Mouse (Mus musculus) MEL (cell line): ENCODE data around the gene Aldh1b1.

Experiments
- BHLHE40 ChIP-seq: IDR thresholded peaks from 2 replicates; pipeline ENCODE4 v1.6.1; 2012; ENCODE audit warnings: low read depth, mild to moderate bottlenecking, inconsistent platforms, low read length, improper control_type of control experiment, borderline replicate concordance
- CHD1 ChIP-seq: IDR thresholded peaks from 2 replicates; pipeline ENCODE4 v1.6.1; 2012; ENCODE audit warnings: low read depth, mild to moderate bottlenecking, inconsistent platforms, low read length, improper control_type of control experiment
- CTCF ChIP-seq, 3 experiments: IDR thresholded peaks in 2 of 3; conservative IDR thresholded peaks in 1 of 3; 2 replicates each; pipeline ENCODE4 v1.5.1; 2011 to 2012; ENCODE audit warnings: low read length in 3 of 3, low read depth in 2 of 3, mild to moderate bottlenecking in 2 of 3, improper control_type of control experiment in 1 of 3, inconsistent platforms in 1 of 3, mixed read lengths in 1 of 3, moderate library complexity in 1 of 3; ENCODE audit not compliant: control insufficient read depth in 1 of 3, insufficient read depth in 1 of 3, poor library complexity in 1 of 3, severe bottlenecking in 1 of 3
- JUND ChIP-seq: IDR thresholded peaks from 2 replicates; pipeline ENCODE4 v1.6.1; 2011; ENCODE audit warnings: low read depth, mild to moderate bottlenecking, improper control_type of control experiment, low read length
- POLR2A ChIP-seq, 2 experiments: IDR thresholded peaks; 2 replicates each; pipeline ENCODE4 v1.6.1; 2011 to 2012; ENCODE audit warnings: low read length in 2 of 2, mild to moderate bottlenecking in 2 of 2, control low read depth in 1 of 2, improper control_type of control experiment in 1 of 2, low read depth in 1 of 2, moderate library complexity in 1 of 2; ENCODE audit not compliant: control insufficient read depth in 1 of 2, insufficient read depth in 1 of 2, poor library complexity in 1 of 2
- POLR2AphosphoS5 ChIP-seq: IDR thresholded peaks from 2 replicates; pipeline ENCODE4 v1.6.1; 2012; ENCODE audit warnings: low read depth, borderline replicate concordance, mild to moderate bottlenecking, inconsistent platforms, low read length, moderate library complexity, mixed read lengths
- TCF12 ChIP-seq: IDR thresholded peaks from 2 replicates; pipeline ENCODE4 v1.6.1; 2014; ENCODE audit warnings: low read depth, mild to moderate bottlenecking, inconsistent platforms, low read length, improper control_type of control experiment, moderate library complexity
- USF2 ChIP-seq, 2 experiments: IDR thresholded peaks; 2 replicates each; pipeline ENCODE4 v1.6.1; 2011 to 2012; ENCODE audit warnings: improper control_type of control experiment in 2 of 2, low read length in 2 of 2, borderline replicate concordance in 1 of 2, inconsistent platforms in 1 of 2, low read depth in 1 of 2, mild to moderate bottlenecking in 1 of 2; ENCODE audit not compliant: insufficient read depth in 1 of 2
- ZKSCAN1 ChIP-seq: IDR thresholded peaks from 2 replicates; pipeline ENCODE4 v1.6.1; 2012; ENCODE audit warnings: low read depth, mild to moderate bottlenecking, inconsistent platforms, low read length, improper control_type of control experiment, moderate library complexity

GRCm38 (mm10) chr4:45833461-45833860 is 34.6 kb downstream of the Aldh1b1 start:
- no peak for TF ChIP-seq POLR2A (IDR thresholded peaks at IDR 0.05; ENCODE audit: control insufficient read depth in 1 of 2, insufficient read depth in 1 of 2, low read depth in 1 of 2, low read length in 2 of 2, poor library complexity in 1 of 2)
- TF ChIP-seq ZKSCAN1, result no peak
- TF ChIP-seq CHD1, result no peak
- TF ChIP-seq POLR2AphosphoS5, result no peak
- no peak for TF ChIP-seq TCF12
- no peak for TF ChIP-seq CTCF (IDR thresholded peaks at IDR 0.05 in 2 of 3, conservative IDR thresholded peaks at IDR 0.05 in 1 of 3; ENCODE audit: control insufficient read depth in 1 of 3, insufficient read depth in 1 of 3, low read depth in 2 of 3, low read length in 3 of 3, poor library complexity in 1 of 3, severe bottlenecking in 1 of 3)
- no peak for TF ChIP-seq JUND
- no peak for TF ChIP-seq BHLHE40
- no peak for TF ChIP-seq USF2 (IDR thresholded peaks at IDR 0.05; ENCODE audit: borderline replicate concordance in 1 of 2, insufficient read depth in 1 of 2, low read depth in 1 of 2, low read length in 2 of 2)
